Mouse (Mus musculus): Measurements from ENCODE around the gene C530008M17Rik. TPM values are rescaled to one million over a fixed set of nuclear protein-coding genes. Genes with fewer than 3 reads are reported as not detected.
A peak's percentile ranks its signal among the peaks of the same experiment; 100 is the strongest.

The C530008M17Rik gene
- polyA plus RNA-seq, 1 experiment from 2014 or later: 18.9 TPM

- H3K27me3 ChIP-seq (ENCODE audit: control insufficient read depth, insufficient read depth, low read length): no peaks in the 10 kb centered on the region
- H3K4me1 ChIP-seq (ENCODE audit: control insufficient read depth, insufficient read depth, low read length): no peaks in the 10 kb centered on the region
- WGBS: 49% methylated on average over 4 of the region's 4 CpGs
- H3K4me2 ChIP-seq (ENCODE audit: low read depth, low read length): no peak overlapping the region
- no peaks in the 10 kb centered on the region for H3K9me3 ChIP-seq (replicated peaks; ENCODE audit: control insufficient read depth, low read length)
- ATAC-seq (replicated peaks; ENCODE audit: insufficient number of reproducible peaks, low FRiP score, low TSS enrichment, low read depth) (no peak), DNase-seq (ENCODE audit: low spot score) (no peak)
- H3K36me3 ChIP-seq (replicated peaks; ENCODE audit: control insufficient read depth, insufficient read depth, low read depth, low read length): no peaks in the 10 kb centered on the region
- no peak overlapping the region for H3K27ac ChIP-seq (replicated peaks; ENCODE audit: low read depth, low read length)
- H3K9ac ChIP-seq (replicated peaks; ENCODE audit: low read length): no peak overlapping the region
- H3K4me3 ChIP-seq (ENCODE audit: low read depth, low read length): no peak overlapping the region
Observed at GRCm38 (mm10) chr5:76772831-76773230, 116.5 kb downstream of the C530008M17Rik start.

- H3K27me3 ChIP-seq (ENCODE audit: control insufficient read depth, insufficient read depth, low read length): no peaks in the 10 kb centered on the region
- H3K4me1 ChIP-seq (ENCODE audit: control insufficient read depth, insufficient read depth, low read length): no peaks in the 10 kb centered on the region
- WGBS: 84% methylated on average over 9 of the region's 9 CpGs
- DNase-seq (ENCODE audit: low spot score): no peak
- no peaks in the 10 kb centered on the region for H3K9me3 ChIP-seq (replicated peaks; ENCODE audit: control insufficient read depth, low read length)
- H3K27ac ChIP-seq (replicated peaks; ENCODE audit: low read depth, low read length): no peak overlapping the region
- no peak overlapping the region for H3K9ac ChIP-seq (replicated peaks; ENCODE audit: low read length)
- ATAC-seq (replicated peaks; ENCODE audit: insufficient number of reproducible peaks, low FRiP score, low TSS enrichment, low read depth): no peak
- no peak overlapping the region for H3K4me3 ChIP-seq (ENCODE audit: low read depth, low read length)
- H3K36me3 ChIP-seq (replicated peaks; ENCODE audit: control insufficient read depth, insufficient read depth, low read depth, low read length): no peaks in the 10 kb centered on the region
- H3K4me2 ChIP-seq (ENCODE audit: low read depth, low read length): no peak overlapping the region
Observed at GRCm38 (mm10) chr5:76773492-76774158, 117.3 kb downstream of the C530008M17Rik start.

- no peak overlapping the region for H3K9ac ChIP-seq (replicated peaks; ENCODE audit: low read length)
- H3K4me2 ChIP-seq (ENCODE audit: low read depth, low read length): no peak overlapping the region
- 48% methylated on average over 14 of the region's 14 CpGs for WGBS
- no peak overlapping the region for H3K4me3 ChIP-seq (ENCODE audit: low read depth, low read length)
- DNase-seq (ENCODE audit: low spot score) (no peak), ATAC-seq (replicated peaks; ENCODE audit: insufficient number of reproducible peaks, low FRiP score, low TSS enrichment, low read depth) (peak; percentile 68; the same call in 1 of the 2 replicates)
- H3K4me1 ChIP-seq (ENCODE audit: control insufficient read depth, insufficient read depth, low read length): 0 out of 2 replicates have a peak, but pooled peaks cover 3% of the 10 kb centered on the region
- no peaks in the 10 kb centered on the region for H3K27me3 ChIP-seq (ENCODE audit: control insufficient read depth, insufficient read depth, low read length)
- no peaks in the 10 kb centered on the region for H3K9me3 ChIP-seq (replicated peaks; ENCODE audit: control insufficient read depth, low read length)
- H3K27ac ChIP-seq (replicated peaks; ENCODE audit: low read depth, low read length): no peak overlapping the region
- H3K36me3 ChIP-seq (replicated peaks; ENCODE audit: control insufficient read depth, insufficient read depth, low read depth, low read length): no peaks in the 10 kb centered on the region
Observed at GRCm38 (mm10) chr5:76779094-76779615, 122.8 kb downstream of the C530008M17Rik start.

GRCm38 (mm10) chr5:76781943-76782342 lies 125.6 kb downstream of the C530008M17Rik start:
- ATAC-seq (replicated peaks; ENCODE audit: insufficient number of reproducible peaks, low FRiP score, low TSS enrichment, low read depth) (no peak), DNase-seq (ENCODE audit: low spot score) (no peak)
- WGBS: 90% methylated on average over 13 of the region's 13 CpGs
- H3K9me3 ChIP-seq (replicated peaks; ENCODE audit: control insufficient read depth, low read length): no peaks in the 10 kb centered on the region
- H3K4me1 ChIP-seq (ENCODE audit: control insufficient read depth, insufficient read depth, low read length): 0 out of 2 replicates have a peak, but pooled peaks cover 3% of the 10 kb centered on the region
- H3K4me2 ChIP-seq (ENCODE audit: low read depth, low read length): no peak overlapping the region
- H3K4me3 ChIP-seq (ENCODE audit: low read depth, low read length): no peak overlapping the region
- no peak overlapping the region for H3K9ac ChIP-seq (replicated peaks; ENCODE audit: low read length)
- H3K27ac ChIP-seq (replicated peaks; ENCODE audit: low read depth, low read length): no peak overlapping the region
- no peaks in the 10 kb centered on the region for H3K27me3 ChIP-seq (ENCODE audit: control insufficient read depth, insufficient read depth, low read length)
- no peaks in the 10 kb centered on the region for H3K36me3 ChIP-seq (replicated peaks; ENCODE audit: control insufficient read depth, insufficient read depth, low read depth, low read length)

GRCm38 (mm10) chr5:76782414-76783103 lies 126.2 kb downstream of the C530008M17Rik start:
- H3K4me3 ChIP-seq (ENCODE audit: low read depth, low read length): no peak overlapping the region
- no peak overlapping the region for H3K4me2 ChIP-seq (ENCODE audit: low read depth, low read length)
- DNase-seq (ENCODE audit: low spot score) (peak; percentile 30), ATAC-seq (replicated peaks; ENCODE audit: insufficient number of reproducible peaks, low FRiP score, low TSS enrichment, low read depth) (peak; percentile 63)
- no peaks in the 10 kb centered on the region for H3K27me3 ChIP-seq (ENCODE audit: control insufficient read depth, insufficient read depth, low read length)
- no peak overlapping the region for H3K27ac ChIP-seq (replicated peaks; ENCODE audit: low read depth, low read length)
- no peaks in the 10 kb centered on the region for H3K9me3 ChIP-seq (replicated peaks; ENCODE audit: control insufficient read depth, low read length)
- no peaks in the 10 kb centered on the region for H3K36me3 ChIP-seq (replicated peaks; ENCODE audit: control insufficient read depth, insufficient read depth, low read depth, low read length)
- no peak overlapping the region for H3K9ac ChIP-seq (replicated peaks; ENCODE audit: low read length)
- H3K4me1 ChIP-seq (ENCODE audit: control insufficient read depth, insufficient read depth, low read length): 0 out of 2 replicates have a peak, but pooled peaks cover 3% of the 10 kb centered on the region
- WGBS: 43% methylated on average over 7 of the region's 7 CpGs

GRCm38 (mm10) chr5:76783104-76783441 lies 126.8 kb downstream of the C530008M17Rik start:
- ATAC-seq (replicated peaks; ENCODE audit: insufficient number of reproducible peaks, low FRiP score, low TSS enrichment, low read depth) (no peak), DNase-seq (ENCODE audit: low spot score) (no peak)
- H3K4me1 ChIP-seq (ENCODE audit: control insufficient read depth, insufficient read depth, low read length): 0 out of 2 replicates have a peak, but pooled peaks cover 3% of the 10 kb centered on the region
- no peak overlapping the region for H3K27ac ChIP-seq (replicated peaks; ENCODE audit: low read depth, low read length)
- 58% methylated on average over 8 of the region's 8 CpGs for WGBS
- H3K36me3 ChIP-seq (replicated peaks; ENCODE audit: control insufficient read depth, insufficient read depth, low read depth, low read length): no peaks in the 10 kb centered on the region
- no peak overlapping the region for H3K4me3 ChIP-seq (ENCODE audit: low read depth, low read length)
- H3K27me3 ChIP-seq (ENCODE audit: control insufficient read depth, insufficient read depth, low read length): no peaks in the 10 kb centered on the region
- no peaks in the 10 kb centered on the region for H3K9me3 ChIP-seq (replicated peaks; ENCODE audit: control insufficient read depth, low read length)
- no peak overlapping the region for H3K4me2 ChIP-seq (ENCODE audit: low read depth, low read length)
- H3K9ac ChIP-seq (replicated peaks; ENCODE audit: low read length): no peak overlapping the region

GRCm38 (mm10) chr5:76784151-76784723 lies 127.9 kb downstream of the C530008M17Rik start:
- H3K36me3 ChIP-seq (replicated peaks; ENCODE audit: control insufficient read depth, insufficient read depth, low read depth, low read length): no peaks in the 10 kb centered on the region
- 74% methylated on average over 7 of the region's 7 CpGs for WGBS
- ATAC-seq (replicated peaks; ENCODE audit: insufficient number of reproducible peaks, low FRiP score, low TSS enrichment, low read depth): no peak

GRCm38 (mm10) chr5:76785013-76785412 lies 128.7 kb downstream of the C530008M17Rik start:
- Histone ChIP-seq H3K9me3 (replicated peaks; ENCODE audit: control insufficient read depth, low read length) (no peaks in the 10 kb centered on the region), H3K4me3 (ENCODE audit: low read depth, low read length) (no peak overlapping the region), H3K27ac (replicated peaks; ENCODE audit: low read depth, low read length) (no peak overlapping the region), H3K4me2 (ENCODE audit: low read depth, low read length) (no peak overlapping the region), H3K4me1 (ENCODE audit: control insufficient read depth, insufficient read depth, low read length) (no peaks in the 10 kb centered on the region), H3K36me3 (replicated peaks; ENCODE audit: control insufficient read depth, insufficient read depth, low read depth, low read length) (no peaks in the 10 kb centered on the region), H3K27me3 (ENCODE audit: control insufficient read depth, insufficient read depth, low read length) (no peaks in the 10 kb centered on the region), H3K9ac (replicated peaks; ENCODE audit: low read length) (no peak overlapping the region)
- DNase-seq (ENCODE audit: low spot score) (no peak), ATAC-seq (replicated peaks; ENCODE audit: insufficient number of reproducible peaks, low FRiP score, low TSS enrichment, low read depth) (no peak)
- 77% methylated on average over 6 of the region's 6 CpGs for WGBS

More at GRCm38 (mm10) chr5:76784151-76784723, 127.9 kb downstream of the C530008M17Rik start:
- Histone ChIP-seq H3K27ac (replicated peaks; ENCODE audit: low read depth, low read length) (no peak overlapping the region), H3K9ac (replicated peaks; ENCODE audit: low read length) (no peak overlapping the region), H3K9me3 (replicated peaks; ENCODE audit: control insufficient read depth, low read length) (no peaks in the 10 kb centered on the region), H3K27me3 (ENCODE audit: control insufficient read depth, insufficient read depth, low read length) (no peaks in the 10 kb centered on the region), H3K4me1 (ENCODE audit: control insufficient read depth, insufficient read depth, low read length) (0 out of 2 replicates have a peak, but pooled peaks cover 2% of the 10 kb centered on the region), H3K4me2 (ENCODE audit: low read depth, low read length) (no peak overlapping the region), H3K4me3 (ENCODE audit: low read depth, low read length) (no peak overlapping the region)
- no peak for DNase-seq (ENCODE audit: low spot score)

All from embryonic facial prominence, embryonic 11.5 days (tissue).